Mouse (Mus musculus) embryonic facial prominence, embryonic 11.5 days (tissue): Measurements from ENCODE around the gene Mib2. TPM values are rescaled to one million over a fixed set of nuclear protein-coding genes. Genes with fewer than 3 reads are reported as not detected.
"Not testable (repeated sequence)": the region's sequence is repeated elsewhere in the genome, so short reads cannot be mapped to it uniquely, and the experiment has no call there.

Source experiments
- ATAC-seq: fragments of 200-750 bp; cut with Nextera tagmentation; replicated peaks from 2 replicates; pipeline ENCODE4 v1.8.0; 2017; ENCODE audit warnings: low read depth; ENCODE audit not compliant: insufficient number of reproducible peaks, low FRiP score, low TSS enrichment
- DNase-seq: peaks from one replicate; pipeline ENCODE4 v3.0.0-alpha.2; 2015; ENCODE audit warnings: low spot score
- H3K27ac ChIP-seq: fragments of 300-500 bp; sonication (generic); replicated peaks from 2 replicates; pipeline ENCODE4 v1.5.1; 2014; ENCODE audit warnings: mild to moderate bottlenecking, low read depth, low read length, control low read depth
- H3K27me3 ChIP-seq: fragments of 300-500 bp; sonication (generic); 2 replicates; pipeline ENCODE4 v1.6.1; 2014; ENCODE audit warnings: mild to moderate bottlenecking, low read length, moderate library complexity, mixed read lengths; ENCODE audit not compliant: control insufficient read depth, insufficient read depth
- H3K36me3 ChIP-seq: fragments of 300-500 bp; sonication (generic); replicated peaks from 2 replicates; pipeline ENCODE4 v1.6.1; 2014; ENCODE audit warnings: low read depth, mild to moderate bottlenecking, low read length, moderate library complexity, mixed read lengths; ENCODE audit not compliant: control insufficient read depth, insufficient read depth
- H3K4me1 ChIP-seq: fragments of 300-500 bp; sonication (generic); 2 replicates; pipeline ENCODE4 v1.6.1; 2014; ENCODE audit warnings: low read length, mixed read lengths; ENCODE audit not compliant: control insufficient read depth, insufficient read depth
- H3K4me2 ChIP-seq: fragments of 300-500 bp; sonication (generic); 2 replicates; pipeline ENCODE4 v1.6.1; 2014; ENCODE audit warnings: low read depth, mild to moderate bottlenecking, control low read depth, low read length, moderate library complexity
- H3K4me3 ChIP-seq: fragments of 300-500 bp; sonication (generic); 2 replicates; pipeline ENCODE4 v1.5.1; 2014; ENCODE audit warnings: low read depth, low read length, control low read depth
- H3K9ac ChIP-seq: fragments of 300-500 bp; sonication (generic); replicated peaks from 2 replicates; pipeline ENCODE4 v1.6.1; 2014; ENCODE audit warnings: mild to moderate bottlenecking, control low read depth, low read length
- H3K9me3 ChIP-seq: fragments of 300-500 bp; sonication (generic); replicated peaks from 2 replicates; pipeline ENCODE4 v1.6.1; 2016; ENCODE audit warnings: mild to moderate bottlenecking, low read length, inconsistent platforms, mixed read lengths; ENCODE audit not compliant: control insufficient read depth
- WGBS: fragments of 180-500 bp; shearing (Covaris S2); extraction: QIAGEN DNeasy Blood & Tissue Kit; methylation state at CpG from one replicate; pipeline ENCODE4 v1.1.7; 2014; 5-methylcytosine and 5-hydroxymethylcytosine counted together
- polyA plus RNA-seq: library from polyadenylated mRNA; unstranded; fragments of >200 nt; fragmentation: Nextera tagmentation; extraction: Ambion mirVana; gene quantifications from 2 replicates; pipeline ENCODE4 v1.2.1, GENCODE M21; 2014

Gene Mib2
- polyA plus RNA-seq, 1 experiment from 2014 or later: 11.0 TPM

DNA sequence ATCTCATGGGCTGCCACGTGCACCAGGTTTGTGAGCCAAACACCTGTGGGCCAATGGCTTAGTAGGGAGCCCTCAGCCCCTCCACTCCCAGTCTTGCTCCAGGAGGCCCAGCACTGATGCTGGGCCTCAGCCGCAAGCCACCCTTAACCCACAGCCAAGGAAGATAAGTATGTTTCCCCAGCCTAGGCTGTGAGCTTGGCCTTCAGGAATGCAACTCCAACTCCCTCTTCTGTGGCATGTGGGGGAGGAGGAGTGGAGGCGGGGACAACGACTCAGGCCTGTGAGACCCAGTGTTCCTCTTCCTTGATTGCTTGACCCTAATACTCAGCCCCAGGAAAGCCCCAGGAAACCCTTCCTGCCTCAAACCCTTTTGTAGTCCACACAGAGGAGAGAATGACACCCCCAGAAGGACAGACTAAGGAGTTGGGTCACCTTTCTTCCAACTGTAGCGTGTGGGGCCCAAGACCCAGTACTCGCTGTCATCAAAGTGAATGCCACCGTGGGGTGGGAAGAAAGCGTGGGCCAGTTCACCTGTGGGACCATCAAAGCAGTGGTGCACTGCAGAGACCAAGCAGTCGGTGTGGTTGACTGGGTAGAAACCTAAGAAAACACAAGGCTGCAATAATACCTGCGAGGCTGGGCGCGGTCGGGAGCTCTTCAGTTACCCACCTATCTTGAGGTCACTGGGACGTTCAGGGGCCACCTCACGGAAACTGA, 17.3 kb downstream of the Mib2 start:
- no peak overlapping the region for H3K9ac ChIP-seq
- peaks cover 42% of the 10 kb centered on the region for H3K27me3 ChIP-seq
- H3K4me2 ChIP-seq: no peak overlapping the region; the same call in 1 of the 2 replicates
- peaks cover 8% of the 10 kb centered on the region for H3K36me3 ChIP-seq
- ATAC-seq: no peak
- H3K9me3 ChIP-seq: no peaks in the 10 kb centered on the region
- H3K27ac ChIP-seq: no peak overlapping the region
- 63% methylated on average over 15 of the region's 15 CpGs for WGBS
- DNase-seq: no peak
- peaks cover 22% of the 10 kb centered on the region for H3K4me1 ChIP-seq
- no peak overlapping the region for H3K4me3 ChIP-seq

DNA sequence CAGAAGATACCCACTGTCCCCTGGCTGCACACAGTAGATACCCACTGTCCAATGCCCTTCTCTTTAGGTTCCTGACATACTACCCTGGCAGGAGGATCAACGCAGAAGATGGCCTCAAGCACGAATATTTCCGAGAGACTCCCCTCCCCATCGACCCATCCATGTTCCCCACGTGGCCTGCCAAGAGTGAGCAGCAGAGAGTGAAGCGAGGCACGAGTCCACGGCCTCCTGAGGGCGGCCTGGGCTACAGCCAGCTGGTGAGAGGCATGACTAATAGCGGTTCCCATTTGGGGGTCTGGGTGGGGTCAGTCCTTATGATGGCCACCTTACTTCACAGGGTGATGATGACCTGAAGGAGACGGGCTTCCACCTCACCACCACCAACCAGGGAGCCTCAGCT, 19.6 kb downstream of the Mib2 start:
- H3K27me3 ChIP-seq: peaks cover 27% of the 10 kb centered on the region
- no peak overlapping the region for H3K27ac ChIP-seq
- DNase-seq (no peak), ATAC-seq (no peak)
- H3K36me3 ChIP-seq: peaks cover 10% of the 10 kb centered on the region
- peaks cover 14% of the 10 kb centered on the region for H3K4me1 ChIP-seq
- 90% methylated on average over 11 of the region's 11 CpGs for WGBS
- no peak overlapping the region for H3K9ac ChIP-seq
- H3K4me2 ChIP-seq: no peak overlapping the region
- no peak overlapping the region for H3K4me3 ChIP-seq
- H3K9me3 ChIP-seq: no peaks in the 10 kb centered on the region

DNA sequence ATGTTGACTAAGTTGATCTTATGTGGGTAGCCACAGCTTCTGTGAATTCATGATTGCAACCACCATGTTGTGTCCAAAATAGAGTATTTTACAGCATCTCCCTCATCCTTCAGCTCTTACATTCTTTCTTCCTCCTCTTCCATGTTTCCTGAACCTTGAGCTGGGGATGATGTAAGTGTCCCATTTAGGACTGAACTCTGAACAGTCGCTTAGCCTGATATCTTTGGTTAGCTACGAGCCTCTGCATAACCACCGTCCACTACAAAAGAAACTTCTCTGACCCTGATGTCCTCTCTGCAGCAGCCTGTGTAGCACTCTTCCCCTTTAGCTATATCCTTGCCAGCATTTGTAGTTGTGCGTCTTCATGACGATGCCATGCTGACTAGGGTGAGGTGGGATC, 23.3 kb downstream of the Mib2 start:
- no peak for DNase-seq
- Histone ChIP-seq H3K9me3 (no peaks in the 10 kb centered on the region), H3K27me3 (no peaks in the 10 kb centered on the region), H3K4me1 (no peaks in the 10 kb centered on the region), H3K4me3 (no peak overlapping the region), H3K36me3 (peaks cover 20% of the 10 kb centered on the region), H3K27ac (no peak overlapping the region), H3K4me2 (no peak overlapping the region), H3K9ac (no peak overlapping the region)
- WGBS: 96% methylated on average over 5 of the region's 5 CpGs
- no peak for ATAC-seq

DNA sequence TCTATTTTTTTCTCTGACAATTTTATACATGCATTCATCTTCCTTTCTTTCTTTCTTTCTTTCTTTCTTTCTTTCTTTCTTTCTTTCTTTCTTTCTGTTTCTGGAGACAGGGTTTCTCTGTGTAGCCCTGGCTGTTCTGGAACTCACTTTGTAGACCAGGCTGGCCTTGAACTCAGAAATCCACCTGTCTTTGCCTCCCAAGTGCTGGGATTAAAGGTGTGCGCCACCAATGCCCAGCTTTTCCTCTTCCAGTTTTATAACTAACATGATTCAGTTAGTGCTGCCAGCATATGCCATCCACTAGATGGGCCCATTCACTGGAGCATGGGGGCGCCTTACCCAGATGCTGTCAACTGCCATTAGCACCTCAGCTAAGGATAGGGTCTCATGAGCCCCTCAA, 23.7 kb downstream of the Mib2 start, which contains the start of gene Gm10563:
Gene Gm10563 (minus strand): TSS at position 101 of the 400 bp plus-strand sequence.
- not testable (repeated sequence) for DNase-seq, H3K9ac ChIP-seq, H3K9me3 ChIP-seq, H3K4me1 ChIP-seq, H3K27me3 ChIP-seq, H3K27ac ChIP-seq, H3K4me2 ChIP-seq, H3K4me3 ChIP-seq, ATAC-seq
- H3K36me3 ChIP-seq: peaks cover 18% of the 10 kb centered on the region
- 92% methylated on average over 2 of the region's 2 CpGs for WGBS

DNA sequence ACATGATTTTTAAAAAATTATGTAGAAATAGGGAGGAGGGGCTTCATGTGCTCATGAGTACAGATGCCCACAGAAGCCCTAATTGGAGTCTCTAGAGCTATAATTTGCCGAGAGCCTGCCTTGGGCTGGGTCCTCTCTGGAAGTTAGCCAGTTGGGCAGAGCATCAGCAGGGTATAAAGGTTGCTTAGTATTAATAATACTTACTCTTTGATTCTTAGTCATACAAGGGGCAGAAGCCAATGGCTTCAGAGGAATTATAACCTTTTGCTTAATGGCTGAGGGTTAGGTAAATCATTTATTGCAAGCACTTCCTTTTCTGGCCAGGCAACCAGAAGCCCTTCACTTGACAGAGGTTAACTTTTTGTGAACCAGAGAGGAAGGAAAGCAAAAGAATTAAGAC, 25.5 kb downstream of the Mib2 start:
- WGBS: 93% methylated on average over 1 of the region's 1 CpGs
- H3K9ac ChIP-seq: no peak overlapping the region
- no peak for DNase-seq
- H3K27ac ChIP-seq: no peak overlapping the region
- no peaks in the 10 kb centered on the region for H3K27me3 ChIP-seq
- no peak for ATAC-seq
- no peaks in the 10 kb centered on the region for H3K4me1 ChIP-seq
- no peaks in the 10 kb centered on the region for H3K9me3 ChIP-seq
- no peak overlapping the region for H3K4me2 ChIP-seq
- peaks cover 15% of the 10 kb centered on the region for H3K36me3 ChIP-seq
- no peak overlapping the region for H3K4me3 ChIP-seq

DNA sequence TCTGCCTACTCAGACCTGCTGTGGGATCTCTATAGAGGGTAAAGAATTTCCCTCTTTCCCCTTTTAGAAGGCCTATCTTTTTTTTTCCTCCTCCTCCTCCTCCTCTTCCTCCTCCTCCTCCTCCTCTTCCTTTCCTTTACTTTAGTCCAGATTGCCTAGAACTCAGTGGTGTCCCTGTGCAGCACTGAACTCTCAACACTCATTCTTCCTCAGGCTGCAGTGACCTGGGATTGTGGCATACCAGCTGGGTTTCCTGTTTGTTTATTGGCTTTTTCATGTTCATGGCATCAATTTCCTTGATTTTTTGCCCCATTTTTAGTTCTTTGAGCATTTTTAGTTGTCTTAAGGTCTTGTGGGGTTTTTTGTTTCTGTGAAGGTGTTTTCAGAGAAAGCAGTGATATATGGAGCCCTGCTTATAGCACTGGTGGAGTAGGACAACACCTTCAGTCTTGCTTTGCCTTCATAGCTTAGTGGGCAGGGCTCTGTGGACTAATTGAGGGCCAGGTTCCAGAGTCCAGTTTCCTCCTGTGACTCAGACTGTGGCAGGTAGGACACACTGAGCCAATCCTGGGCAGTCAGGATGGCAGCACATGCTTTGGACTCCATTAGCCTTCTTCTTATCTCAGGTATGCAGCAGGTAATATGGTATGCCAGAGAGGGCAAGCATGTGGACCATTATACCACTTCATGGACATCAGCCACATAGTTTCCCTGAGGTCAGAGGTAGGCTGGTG, 33.1 kb downstream of the Mib2 start:
- Histone ChIP-seq H3K9ac (no peak overlapping the region), H3K27ac (no peak overlapping the region), H3K4me1 (no peaks in the 10 kb centered on the region), H3K4me3 (no peak overlapping the region), H3K27me3 (no peaks in the 10 kb centered on the region), H3K4me2 (no peak overlapping the region), H3K36me3 (peaks cover 15% of the 10 kb centered on the region), H3K9me3 (no peaks in the 10 kb centered on the region)
- no peak for ATAC-seq
- no peak for DNase-seq

DNA sequence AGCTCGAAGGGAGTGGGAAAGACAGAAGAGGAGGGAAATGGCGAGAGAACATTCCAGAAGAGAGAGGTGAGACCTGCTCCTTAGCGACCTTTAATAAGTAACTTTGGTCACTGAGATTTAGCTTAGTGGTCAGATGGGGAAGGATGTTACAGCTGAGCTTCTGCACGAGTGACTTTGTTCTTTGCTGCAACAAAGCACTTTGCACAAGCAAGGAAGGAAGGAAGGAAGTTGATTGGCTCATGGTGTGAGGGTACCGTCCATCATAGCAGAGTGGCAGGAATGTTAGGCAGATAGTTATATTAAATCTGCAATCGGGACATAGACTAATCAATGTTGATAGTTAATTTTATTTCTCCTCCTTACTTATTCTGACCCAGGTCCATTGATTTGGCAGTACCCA, 38.7 kb downstream of the Mib2 start:
- peaks cover 9% of the 10 kb centered on the region for H3K36me3 ChIP-seq
- 91% methylated on average over 6 of the region's 6 CpGs for WGBS
- H3K9ac ChIP-seq: no peak overlapping the region
- no peaks in the 10 kb centered on the region for H3K27me3 ChIP-seq
- ATAC-seq (no peak), DNase-seq (no peak)
- H3K4me1 ChIP-seq: no peaks in the 10 kb centered on the region
- H3K4me2 ChIP-seq: no peak overlapping the region
- no peak overlapping the region for H3K4me3 ChIP-seq
- H3K9me3 ChIP-seq: no peaks in the 10 kb centered on the region
- H3K27ac ChIP-seq: no peak overlapping the region
